23 mouse cellular contexts compared by ENCODE assay signal in genomic region chr1:172077981-172078380, GRCm38 (mm10). TPM values are rescaled to one million over a fixed set of nuclear protein-coding genes. Genes with fewer than 3 reads are reported as not detected.
DNase-seq lines count a peak whose midpoint lies in the region; ATAC-seq and TF ChIP-seq lines count a peak whose summit lies in the region.
"Had no signal": no experiment of that assay in that cellular context is flagged by ENCODE, and none has a peak within 500 bp of the region (broad histone marks: within the 10 kb centered on the region; RNA-seq: fewer than 3 reads in every experiment).

No protein-coding gene starts in this region.

- H3K9me3 ChIP-seq in liver, postnatal 0 days (ENCODE audit: low read length) = no peaks in the 10 kb centered on the region
- no peaks in the 10 kb centered on the region for H3K9me3 ChIP-seq in MEL (replicated peaks; ENCODE audit: insufficient read depth, low read length)
- H3K9me3 ChIP-seq in intestine, embryonic 15.5 days = no peaks in the 10 kb centered on the region
- H3K9me3 ChIP-seq: forebrain, embryonic 13.5 days; hindbrain, embryonic 10.5 days; limb, embryonic 12.5 days; lung, embryonic 15.5 days; neural tube, embryonic 12.5 days; stomach, embryonic 15.5 days had no signal

- peak overlapping the region; percentile 28; the same call in 1 of the 2 replicates for H3K9ac ChIP-seq in liver, adult 2 months (ENCODE audit: low read depth, low read length)
- no peak overlapping the region for H3K9ac ChIP-seq in liver, postnatal 0 days (replicated peaks)
- no peak overlapping the region for H3K9ac ChIP-seq in MEL (ENCODE audit: control insufficient read depth, low read depth, low read length, poor library complexity, severe bottlenecking)
- H3K9ac ChIP-seq in intestine, embryonic 15.5 days = no peak overlapping the region
- H3K9ac ChIP-seq: forebrain, embryonic 13.5 days; limb, embryonic 12.5 days; lung, embryonic 15.5 days; neural tube, embryonic 12.5 days; stomach, embryonic 15.5 days had no signal

- no peak for TF ChIP-seq POLR2A in liver, adult 2 months (IDR thresholded peaks at IDR 0.05; ENCODE audit: extremely low read depth, insufficient read depth, low read length)
- TF ChIP-seq POLR2A in MEL (IDR thresholded peaks at IDR 0.05; ENCODE audit: control insufficient read depth in 1 of 2, insufficient read depth in 1 of 2, low read depth in 1 of 2, low read length in 2 of 2, poor library complexity in 1 of 2) = no peak

- H3K4me1 ChIP-seq in liver, adult 2 months (ENCODE audit: control insufficient read depth, insufficient read depth, low read length) = peaks cover 5% of the 10 kb centered on the region; the same call in 1 of the 2 replicates
- peaks cover 3% of the 10 kb centered on the region for H3K4me1 ChIP-seq in liver, postnatal 0 days (ENCODE audit: insufficient read depth)
- peaks cover 0 to 3% of the 10 kb centered on the region in 2 experiments; a peak in 1 of 4 replicates for H3K4me1 ChIP-seq in MEL (ENCODE audit: control insufficient read depth in 1 of 2, insufficient read depth in 2 of 2, low read length in 2 of 2)
- no peaks in the 10 kb centered on the region for H3K4me1 ChIP-seq in intestine, embryonic 15.5 days (replicated peaks)

- no peak overlapping the region for H3K4me3 ChIP-seq in liver, adult 2 months (ENCODE audit: insufficient read depth, low read depth, low read length)
- no peak overlapping the region for H3K4me3 ChIP-seq in liver, postnatal 0 days (ENCODE audit: low read depth, low read length)
- no peak overlapping the region for H3K4me3 ChIP-seq in MEL (ENCODE audit: control insufficient read depth in 1 of 2, insufficient read depth in 1 of 2, low read depth in 2 of 2, low read length in 2 of 2)
- no peak overlapping the region for H3K4me3 ChIP-seq in intestine, embryonic 15.5 days (replicated peaks)
- H3K4me3 ChIP-seq: forebrain, embryonic 13.5 days; hindbrain, embryonic 10.5 days; limb, embryonic 12.5 days; lung, embryonic 15.5 days; neural tube, embryonic 12.5 days; stomach, embryonic 15.5 days had no signal

- DNase-seq in gastrocnemius, adult 18-20 months (ENCODE audit: low spot score) = peak; percentile 17
- DNase-seq in gastrocnemius, postnatal 10 days = no peak
- DNase-seq in liver, adult 2 months (ENCODE audit: extremely low read depth, low read depth, low spot score) = no peak
- no peak for DNase-seq in liver, postnatal 0 days
- peak; percentile 30 for DNase-seq in MEL (ENCODE audit: low read depth, low spot score)
- DNase-seq in spleen, postnatal 4 days (ENCODE audit: low spot score in 2 of 2) = no peak
- DNase-seq in spleen, adult 12 weeks (ENCODE audit: low spot score) = no peak
- DNase-seq: cerebellum, postnatal 10 days; embryo, embryonic 11 days; kidney, adult 18-20 months; kidney, postnatal 25 days; retina, postnatal 1 day; thymus, postnatal 4 days had no signal

- no peak for TF ChIP-seq CTCF in liver, adult 2 months (IDR thresholded peaks at IDR 0.05; ENCODE audit: low read depth, low read length)
- no peak for TF ChIP-seq CTCF in liver, postnatal 0 days (IDR thresholded peaks at IDR 0.05; ENCODE audit: low read depth)
- TF ChIP-seq CTCF in MEL (IDR thresholded peaks at IDR 0.05 in 2 of 3, conservative IDR thresholded peaks at IDR 0.05 in 1 of 3; ENCODE audit: control insufficient read depth in 1 of 3, insufficient read depth in 1 of 3, low read depth in 2 of 3, low read length in 3 of 3, poor library complexity in 1 of 3, severe bottlenecking in 1 of 3) = no peak

- peaks cover 9% of the 10 kb centered on the region; the same call in 1 of the 2 replicates for H3K79me2 ChIP-seq in liver, adult 2 months (ENCODE audit: control insufficient read depth, insufficient read depth, low read length)
- peaks cover 12% of the 10 kb centered on the region for H3K79me2 ChIP-seq in MEL (ENCODE audit: control insufficient read depth, insufficient read depth, low read length, poor library complexity)

- no peak for TF ChIP-seq EP300 in liver, postnatal 0 days (IDR thresholded peaks at IDR 0.05; ENCODE audit: low read depth)
- TF ChIP-seq EP300 in MEL (IDR thresholded peaks at IDR 0.05; ENCODE audit: low read depth in 1 of 2, low read length in 2 of 2) = peak in 1 of 2 experiments; percentile 27; a peak in 1 of 4 replicates

- H3K4me2 ChIP-seq in liver, postnatal 0 days (ENCODE audit: low read depth, low read length) = no peak overlapping the region
- H3K4me2 ChIP-seq in intestine, embryonic 15.5 days (replicated peaks) = peak overlapping the region; percentile 15
- H3K4me2 ChIP-seq: forebrain, embryonic 13.5 days; limb, embryonic 12.5 days; lung, embryonic 15.5 days; neural tube, embryonic 12.5 days; stomach, embryonic 15.5 days had no signal

- WGBS in liver, adult 2 months = 75% methylated on average over 5 of the region's 5 CpGs
- WGBS in liver, postnatal 0 days (ENCODE audit: insufficient replicate concordance) = 66% methylated on average over 5 of the region's 5 CpGs
- WGBS in intestine, embryonic 15.5 days = 51% methylated on average over 5 of the region's 5 CpGs

- no peak for ATAC-seq in liver, postnatal 0 days
- ATAC-seq in intestine, embryonic 15.5 days = peak; percentile 78
- ATAC-seq: forebrain, embryonic 13.5 days had no signal

- no peak overlapping the region for H3K27ac ChIP-seq in liver, adult 2 months (replicated peaks; ENCODE audit: insufficient read depth, low read depth, low read length)
- H3K27ac ChIP-seq in liver, postnatal 0 days (ENCODE audit: low read depth) = no peak overlapping the region
- no peak overlapping the region for H3K27ac ChIP-seq in MEL (ENCODE audit: control insufficient read depth, low read depth, low read length)
- peak overlapping the region; percentile 61 for H3K27ac ChIP-seq in intestine, embryonic 15.5 days
- H3K27ac ChIP-seq: forebrain, embryonic 13.5 days; hindbrain, embryonic 10.5 days; limb, embryonic 12.5 days; lung, embryonic 15.5 days; neural tube, embryonic 12.5 days; stomach, embryonic 15.5 days had no signal

- no peak for TF ChIP-seq RAD21 in MEL (IDR thresholded peaks at IDR 0.05; ENCODE audit: low read depth, low read length)

- H3K36me3 ChIP-seq in liver, adult 2 months (ENCODE audit: control insufficient read depth, insufficient read depth, low read length) = peaks cover 44% of the 10 kb centered on the region
- H3K36me3 ChIP-seq in liver, postnatal 0 days (replicated peaks; ENCODE audit: insufficient read depth, low read length) = peaks cover 51% of the 10 kb centered on the region
- H3K36me3 ChIP-seq in MEL (ENCODE audit: control insufficient read depth in 1 of 2, insufficient read depth in 2 of 2, low read length in 2 of 2) = peaks cover 10 to 16% of the 10 kb centered on the region in 2 experiments
- peaks cover 22% of the 10 kb centered on the region for H3K36me3 ChIP-seq in intestine, embryonic 15.5 days

- no peaks in the 10 kb centered on the region for H3K27me3 ChIP-seq in liver, adult 2 months (ENCODE audit: control insufficient read depth, insufficient read depth, low read length)
- no peaks in the 10 kb centered on the region for H3K27me3 ChIP-seq in liver, postnatal 0 days (ENCODE audit: insufficient read depth, low read length)
- no peaks in the 10 kb centered on the region for H3K27me3 ChIP-seq in MEL (ENCODE audit: control insufficient read depth in 1 of 2, insufficient read depth in 2 of 2, low read length in 2 of 2)
- no peaks in the 10 kb centered on the region for H3K27me3 ChIP-seq in intestine, embryonic 15.5 days (replicated peaks)
- H3K27me3 ChIP-seq: forebrain, embryonic 13.5 days; limb, embryonic 12.5 days; lung, embryonic 15.5 days; neural tube, embryonic 12.5 days; stomach, embryonic 15.5 days had no signal

RNA-seq across cellular contexts. Expression of gene Copa, which starts 4.3 kb away (rescaled TPM):
- total RNA-seq in gastrocnemius, adult 18-20 months (2021) = 10 to 100 TPM; 85.8 to 86.6 TPM
- total RNA-seq in gastrocnemius, postnatal 10 days (2021) = 100 to 1,000 TPM in 1 of 2 experiments, 10 to 100 TPM in 1; 97.9 to 117 TPM
- total RNA-seq in liver, adult 2 months (2014; rRNA removed) = 108 and 125 TPM in 2 replicates
- 25.7 and 31.7 TPM in 2 replicates for polyA plus RNA-seq in liver, adult 2 months (2012; rRNA removed)
- 50.2 and 55.4 TPM in 2 replicates for polyA plus RNA-seq in liver, postnatal 0 days (2015; fragmentation: Nextera tagmentation; extraction: Ambion mirVana)
- 90.8 and 92.3 TPM in 2 replicates for total RNA-seq in MEL (2012; rRNA removed)
- 100 to 1,000 TPM in 1 of 2 experiments, 10 to 100 TPM in 1; 81.2 to 118 TPM for polyA plus RNA-seq in MEL (2012; ENCODE audit: insufficient read depth in 1 of 2, insufficient read length in 2 of 2, low read depth in 1 of 2, low replicate concordance in 2 of 2, missing spikeins in 1 of 2)
- 201 and 203 TPM in 2 replicates for polyA plus RNA-seq in intestine, embryonic 15.5 days (2015; fragmentation: Nextera tagmentation; extraction: Ambion mirVana)

RNA-seq across cellular contexts. Expression of gene Ncstn, which starts 4.6 kb away (rescaled TPM):
- total RNA-seq in gastrocnemius, adult 18-20 months (2021) = 10 to 100 TPM; 24.7 to 24.8 TPM
- 10 to 100 TPM; 43.2 to 47.5 TPM for total RNA-seq in gastrocnemius, postnatal 10 days (2021)
- total RNA-seq in liver, adult 2 months (2014; rRNA removed) = 28.9 and 38.8 TPM in 2 replicates
- 35.7 and 50.1 TPM in 2 replicates for polyA plus RNA-seq in liver, adult 2 months (2012; rRNA removed)
- polyA plus RNA-seq in liver, postnatal 0 days (2015; fragmentation: Nextera tagmentation; extraction: Ambion mirVana) = 36.7 and 41.8 TPM in 2 replicates
- total RNA-seq in MEL (2012; rRNA removed) = 9.6 and 9.9 TPM in 2 replicates
- 10 to 100 TPM in 1 of 2 experiments, not detected in 1; 38.5 TPM for polyA plus RNA-seq in MEL (2012; ENCODE audit: insufficient read depth in 1 of 2, insufficient read length in 2 of 2, low read depth in 1 of 2, low replicate concordance in 2 of 2, missing spikeins in 1 of 2)
- 135 and 136 TPM in 2 replicates for polyA plus RNA-seq in intestine, embryonic 15.5 days (2015; fragmentation: Nextera tagmentation; extraction: Ambion mirVana)

RNA-seq across cellular contexts. Expression of gene Nhlh1, which starts 20.6 kb away (rescaled TPM):
- not detected for total RNA-seq in gastrocnemius, adult 18-20 months (2021)
- not detected for total RNA-seq in gastrocnemius, postnatal 10 days (2021)
- total RNA-seq in liver, adult 2 months (2014; rRNA removed) = not detected in 2 replicates
- not detected in 2 replicates for polyA plus RNA-seq in liver, adult 2 months (2012; rRNA removed)
- not detected in 2 replicates for polyA plus RNA-seq in liver, postnatal 0 days (2015; fragmentation: Nextera tagmentation; extraction: Ambion mirVana)
- not detected in 2 replicates for total RNA-seq in MEL (2012; rRNA removed)
- polyA plus RNA-seq in MEL (2012; ENCODE audit: insufficient read depth in 1 of 2, insufficient read length in 2 of 2, low read depth in 1 of 2, low replicate concordance in 2 of 2, missing spikeins in 1 of 2) = not detected
- 0.06 and 0.09 TPM in 2 replicates for polyA plus RNA-seq in intestine, embryonic 15.5 days (2015; fragmentation: Nextera tagmentation; extraction: Ambion mirVana)
- total RNA-seq: adrenal gland, adult 18-20 months; heart, adult 18-20 months; megakaryocyte-erythroid progenitor cell, adult 5-6 weeks had no signal
- polyA plus RNA-seq: lung, embryonic 15.5 days; stomach, embryonic 15.5 days had no signal

RNA-seq across cellular contexts. Expression of gene Pex19, which starts 48.6 kb away (rescaled TPM):
- 10 to 100 TPM; 74.8 to 76.0 TPM for total RNA-seq in gastrocnemius, adult 18-20 months (2021)
- 100 to 1,000 TPM; 104 to 106 TPM for total RNA-seq in gastrocnemius, postnatal 10 days (2021)
- total RNA-seq in liver, adult 2 months (2014; rRNA removed) = 87.3 and 92.5 TPM in 2 replicates
- polyA plus RNA-seq in liver, adult 2 months (2012; rRNA removed) = 99.3 and 113 TPM in 2 replicates
- 85.9 and 91.7 TPM in 2 replicates for polyA plus RNA-seq in liver, postnatal 0 days (2015; fragmentation: Nextera tagmentation; extraction: Ambion mirVana)
- 26.3 and 27.7 TPM in 2 replicates for total RNA-seq in MEL (2012; rRNA removed)
- 10 to 100 TPM in 1 of 2 experiments, not detected in 1; 53.6 TPM for polyA plus RNA-seq in MEL (2012; ENCODE audit: insufficient read depth in 1 of 2, insufficient read length in 2 of 2, low read depth in 1 of 2, low replicate concordance in 2 of 2, missing spikeins in 1 of 2)
- 143 and 144 TPM in 2 replicates for polyA plus RNA-seq in intestine, embryonic 15.5 days (2015; fragmentation: Nextera tagmentation; extraction: Ambion mirVana)

RNA-seq across cellular contexts. Expression of gene Vangl2, which starts 49.7 kb away (rescaled TPM):
- under 1 TPM; 0.34 to 0.55 TPM for total RNA-seq in gastrocnemius, adult 18-20 months (2021)
- 1 to 10 TPM; 5.2 to 7.0 TPM for total RNA-seq in gastrocnemius, postnatal 10 days (2021)
- 0.20 and 0.28 TPM in 2 replicates for total RNA-seq in liver, adult 2 months (2014; rRNA removed)
- 0.49 and 0.55 TPM in 2 replicates for polyA plus RNA-seq in liver, adult 2 months (2012; rRNA removed)
- polyA plus RNA-seq in liver, postnatal 0 days (2015; fragmentation: Nextera tagmentation; extraction: Ambion mirVana) = 0.71 and 0.78 TPM in 2 replicates
- 0.39 and 0.88 TPM in 2 replicates for total RNA-seq in MEL (2012; rRNA removed)
- 1 to 10 TPM in 1 of 2 experiments, not detected in 1; 3.0 TPM for polyA plus RNA-seq in MEL (2012; ENCODE audit: insufficient read depth in 1 of 2, insufficient read length in 2 of 2, low read depth in 1 of 2, low replicate concordance in 2 of 2, missing spikeins in 1 of 2)
- polyA plus RNA-seq in intestine, embryonic 15.5 days (2015; fragmentation: Nextera tagmentation; extraction: Ambion mirVana) = 8.9 and 10.1 TPM in 2 replicates

Comparison
In these comparisons a context has a peak if more than half of its experiments do, and no peak if none do; other contexts are left out.
1. DNase-seq: peak in gastrocnemius, adult 18-20 months (single experiment) and MEL (single experiment); none in gastrocnemius, postnatal 10 days (single experiment), liver, adult 2 months (single experiment), liver, postnatal 0 days (single experiment), spleen, postnatal 4 days (0 of 2) and spleen, adult 12 weeks (single experiment).